Mouse (Mus musculus): ENCODE measurements around the gene Tspan11.

The Tspan11 gene

GRCm38 (mm10) chr6:127933841-127934240 is 46.5 kb downstream of the Tspan11 start:
- no peak for DNase-seq (ENCODE audit: low read depth, low spot score)

GRCm38 (mm10) chr6:127935105-127935504 is 47.7 kb downstream of the Tspan11 start:
- no peak for DNase-seq (ENCODE audit: low read depth, low spot score)

GRCm38 (mm10) chr6:127942421-127942820 is 55.0 kb downstream of the Tspan11 start:
- DNase-seq (ENCODE audit: low read depth, low spot score), result no peak

GRCm38 (mm10) chr6:127945725-127946124 is 58.3 kb downstream of the Tspan11 start:
- DNase-seq (ENCODE audit: low read depth, low spot score), result no peak

GRCm38 (mm10) chr6:127948656-127949055 is 61.3 kb downstream of the Tspan11 start:
- no peak for DNase-seq (ENCODE audit: low read depth, low spot score)

GRCm38 (mm10) chr6:127949885-127950284 is 62.5 kb downstream of the Tspan11 start:
- DNase-seq (ENCODE audit: low read depth, low spot score), result no peak

- DNase-seq (ENCODE audit: low read depth, low spot score), result no peak
Measured at GRCm38 (mm10) chr6:127953071-127953470, 65.7 kb downstream of the Tspan11 start.

- no peak for DNase-seq (ENCODE audit: low read depth, low spot score)
Measured at GRCm38 (mm10) chr6:127956172-127956571, 68.8 kb downstream of the Tspan11 start.

GRCm38 (mm10) chr6:127960203-127960602 is 72.8 kb downstream of the Tspan11 start:
- DNase-seq (ENCODE audit: low read depth, low spot score), result no peak

GRCm38 (mm10) chr6:127965497-127965896 is 78.1 kb downstream of the Tspan11 start:
- DNase-seq (ENCODE audit: low read depth, low spot score), result no peak

- DNase-seq (ENCODE audit: low read depth, low spot score), result no peak
Measured at GRCm38 (mm10) chr6:127969709-127970108, 82.3 kb downstream of the Tspan11 start.

- DNase-seq (ENCODE audit: low read depth, low spot score), result peak; percentile 52
Measured at GRCm38 (mm10) chr6:127970120-127970519, 82.7 kb downstream of the Tspan11 start.

GRCm38 (mm10) chr6:127970848-127971247 is 83.5 kb downstream of the Tspan11 start:
- no peak for DNase-seq (ENCODE audit: low read depth, low spot score)

- no peak for DNase-seq (ENCODE audit: low read depth, low spot score)
Measured at GRCm38 (mm10) chr6:127971931-127972330, 84.5 kb downstream of the Tspan11 start.

GRCm38 (mm10) chr6:127973553-127973952 is 86.2 kb downstream of the Tspan11 start:
- no peak for DNase-seq (ENCODE audit: low read depth, low spot score)

- DNase-seq (ENCODE audit: low read depth, low spot score), result no peak
Measured at GRCm38 (mm10) chr6:127974000-127974399, 86.6 kb downstream of the Tspan11 start.

GRCm38 (mm10) chr6:127976695-127977094 is 89.3 kb downstream of the Tspan11 start:
- no peak for DNase-seq (ENCODE audit: low read depth, low spot score)

GRCm38 (mm10) chr6:127978941-127979340 is 91.6 kb downstream of the Tspan11 start:
- DNase-seq (ENCODE audit: low read depth, low spot score), result no peak

GRCm38 (mm10) chr6:127979831-127980230 is 92.4 kb downstream of the Tspan11 start:
- DNase-seq (ENCODE audit: low read depth, low spot score), result no peak

- no peak for DNase-seq (ENCODE audit: low read depth, low spot score)
Measured at GRCm38 (mm10) chr6:127980381-127981045, 93.1 kb downstream of the Tspan11 start.

GRCm38 (mm10) chr6:127981176-127981575 is 93.8 kb downstream of the Tspan11 start:
- DNase-seq (ENCODE audit: low read depth, low spot score), result no peak

- no peak for DNase-seq (ENCODE audit: low read depth, low spot score)
Measured at GRCm38 (mm10) chr6:127986357-127986756, 99.0 kb downstream of the Tspan11 start.

GRCm38 (mm10) chr6:127987374-127987773 is 100.0 kb downstream of the Tspan11 start:
- no peak for DNase-seq (ENCODE audit: low read depth, low spot score)

Measured in telencephalon, adult 2 months (tissue).